Mouse (Mus musculus) lung, embryonic 14.5 days (tissue): ENCODE measurements at regions not wholly inside any gene's neighbourhood (a gene's known extent, or its start where the extent isn't known, plus 50 kb on each side); places are given as distances from the start of the nearest gene placed in this dataset.
"Not testable (repeated sequence)": the region's sequence is repeated elsewhere in the genome, so short reads cannot be mapped to it uniquely, and the experiment has no call there.

Experiments used
- ATAC-seq: fragments of 200-750 bp; cut with Nextera tagmentation; 2 replicates; pipeline ENCODE4 v1.8.0; 2017; ENCODE audit warnings: mild to moderate bottlenecking, moderate TSS enrichment, moderate library complexity; ENCODE audit not compliant: insufficient read depth
- DNase-seq: peaks from one replicate; pipeline ENCODE4 v3.0.0-alpha.2; 2015
- H3K27ac ChIP-seq: fragments of 300-500 bp; sonication (generic); 2 replicates; pipeline ENCODE4 v1.5.1; 2014; ENCODE audit warnings: low read depth, mild to moderate bottlenecking, moderate library complexity
- H3K27me3 ChIP-seq: fragments of 300-500 bp; sonication (generic); 2 replicates; pipeline ENCODE4 v1.6.1; 2014; ENCODE audit warnings: low read length, control low read depth; ENCODE audit not compliant: insufficient read depth
- H3K36me3 ChIP-seq: fragments of 300-500 bp; sonication (generic); 2 replicates; pipeline ENCODE4 v1.6.1; 2014; ENCODE audit warnings: control low read depth; ENCODE audit not compliant: insufficient read depth
- H3K4me1 ChIP-seq: fragments of 300-500 bp; sonication (generic); 2 replicates; pipeline ENCODE4 v1.6.1; 2014; ENCODE audit warnings: antibody characterized with exemption, control low read depth; ENCODE audit not compliant: insufficient read depth
- H3K4me2 ChIP-seq: fragments of 300-500 bp; sonication (generic); 2 replicates; pipeline ENCODE4 v1.6.1; 2014; ENCODE audit warnings: mild to moderate bottlenecking
- H3K4me3 ChIP-seq: fragments of 300-500 bp; sonication (generic); 2 replicates; pipeline ENCODE4 v1.5.1; 2014; ENCODE audit warnings: low read depth, low read length
- H3K9ac ChIP-seq: fragments of 300-500 bp; sonication (generic); 2 replicates; pipeline ENCODE4 v1.6.1; 2014
- H3K9me3 ChIP-seq: fragments of 300-500 bp; sonication (generic); 2 replicates; pipeline ENCODE4 v1.6.1; 2016; ENCODE audit warnings: low read depth, low read length, control low read depth
- CTCF ChIP-seq: IDR thresholded peaks from 2 replicates; pipeline ENCODE4 v1.5.1; 2016; ENCODE audit warnings: antibody characterized with exemption, low read depth
- WGBS: fragments of 180-500 bp; shearing (Covaris S2); extraction: QIAGEN DNeasy Blood & Tissue Kit; methylation state at CpG from one replicate; pipeline ENCODE4 v1.1.7; 2014; 5-methylcytosine and 5-hydroxymethylcytosine counted together

GRCm38 (mm10) chr1:143351388-143351787 lies 289.1 kb upstream of the B3galt2 start:
- 36% methylated on average over 1 of the region's 1 CpGs for WGBS
- H3K9me3 ChIP-seq, result no peaks in the 10 kb centered on the region
- H3K27ac ChIP-seq, result no peak overlapping the region
- no peaks in the 10 kb centered on the region for H3K27me3 ChIP-seq
- no peak overlapping the region for H3K4me3 ChIP-seq
- no peak for DNase-seq
- TF ChIP-seq CTCF, result no peak
- H3K36me3 ChIP-seq, result no peaks in the 10 kb centered on the region
- H3K4me2 ChIP-seq, result no peak overlapping the region
- no peak overlapping the region for H3K9ac ChIP-seq
- ATAC-seq, result no peak
- no peaks in the 10 kb centered on the region for H3K4me1 ChIP-seq

GRCm38 (mm10) chr1:143360256-143360655 lies 280.2 kb upstream of the B3galt2 start:
- H3K9me3 ChIP-seq, H3K27me3 ChIP-seq, H3K4me1 ChIP-seq, ATAC-seq, H3K4me2 ChIP-seq, H3K36me3 ChIP-seq, DNase-seq, H3K4me3 ChIP-seq, H3K27ac ChIP-seq, H3K9ac ChIP-seq: not testable (repeated sequence)

GRCm38 (mm10) chr1:143391851-143392250 lies 248.6 kb upstream of the B3galt2 start:
- 74% methylated on average over 4 of the region's 4 CpGs for WGBS
- H3K4me2 ChIP-seq, result no peak overlapping the region
- DNase-seq, result no peak
- H3K9ac ChIP-seq, result no peak overlapping the region
- H3K36me3 ChIP-seq, result no peaks in the 10 kb centered on the region
- no peaks in the 10 kb centered on the region for H3K9me3 ChIP-seq
- ATAC-seq, result no peak
- H3K4me3 ChIP-seq, result no peak overlapping the region
- TF ChIP-seq CTCF, result no peak
- no peaks in the 10 kb centered on the region for H3K27me3 ChIP-seq
- no peak overlapping the region for H3K27ac ChIP-seq
- H3K4me1 ChIP-seq, result no peaks in the 10 kb centered on the region
